9 mouse cellular contexts compared by ENCODE assay signal in genomic region chr10:128790398-128791124, GRCm38 (mm10). TPM values are rescaled to one million over a fixed set of nuclear protein-coding genes. Genes with fewer than 3 reads are reported as not detected.
A peak's percentile ranks its signal among the peaks of the same experiment; 100 is the strongest.
DNase-seq lines count a peak whose midpoint lies in the region; ATAC-seq and TF ChIP-seq lines count a peak whose summit lies in the region.
"Had no signal": no experiment of that assay in that cellular context is flagged by ENCODE, and none has a peak within 500 bp of the region (broad histone marks: within the 10 kb centered on the region; RNA-seq: fewer than 3 reads in every experiment).

Mmp19 (plus strand) TSS chr10:128790910.

- intact Hi-C loops in gastrocnemius, adult 2 months (cut with DNase I): no loop called here
- intact Hi-C loops in gastrocnemius, postnatal 36 days (cut with DNase I): no loop called here
- intact Hi-C loops in heart, postnatal 10 days (cut with DNase I): no loop called here

- no peak within 1 kb of the TSS for H3K4me2 ChIP-seq in hindbrain, embryonic 14.5 days (replicated peaks)

- 67% methylated on average over 7 of the region's 7 CpGs for WGBS in hindbrain, embryonic 14.5 days

- TF ChIP-seq CTCF in gastrocnemius, adult 2 months (IDR thresholded peaks at IDR 0.05): no peak

- no peak for ATAC-seq in hindbrain, embryonic 14.5 days (ENCODE audit: low FRiP score)

- no peak for DNase-seq in gastrocnemius, adult 2 months
- DNase-seq in gastrocnemius, postnatal 36 days: no peak
- peak; percentile 80 for DNase-seq in adrenal gland, adult 2 months
- DNase-seq in heart, postnatal 10 days: peak; percentile 41 to 46
- DNase-seq in lung, postnatal 36 days: peak; percentile 51
- DNase-seq in layer of hippocampus, adult 9-10 months (ENCODE audit: low spot score): no peak
- no peak for DNase-seq in hindbrain, embryonic 14.5 days (ENCODE audit: low spot score)
- no peak for DNase-seq in ovary, postnatal 36 days (ENCODE audit: low spot score)
- DNase-seq: thymus, postnatal 25 days had no signal

- peak within 1 kb of the TSS; percentile 56 for H3K27ac ChIP-seq in gastrocnemius, adult 2 months
- H3K27ac ChIP-seq in hindbrain, embryonic 14.5 days: no peak within 1 kb of the TSS

- peak within 1 kb of the TSS; percentile 67 for H3K4me3 ChIP-seq in gastrocnemius, adult 2 months
- H3K4me3 ChIP-seq in hindbrain, embryonic 14.5 days (replicated peaks; ENCODE audit: low read length): no peak within 1 kb of the TSS

- H3K27me3 ChIP-seq in hindbrain, embryonic 14.5 days (ENCODE audit: control insufficient read depth, insufficient read depth, low read length): no peaks in the 10 kb centered on the region

- H3K9ac ChIP-seq in hindbrain, embryonic 14.5 days: no peak within 1 kb of the TSS

- H3K9me3 ChIP-seq in hindbrain, embryonic 14.5 days (ENCODE audit: control insufficient read depth, low read length): no peaks in the 10 kb centered on the region

- no peaks in the 10 kb centered on the region for H3K4me1 ChIP-seq in hindbrain, embryonic 14.5 days (replicated peaks; ENCODE audit: control insufficient read depth, insufficient read depth, low read length)

- no peaks in the 10 kb centered on the region for H3K36me3 ChIP-seq in hindbrain, embryonic 14.5 days (replicated peaks; ENCODE audit: control insufficient read depth, insufficient read depth)

RNA-seq across cellular contexts. Expression of gene Mmp19, which starts in this region (rescaled TPM):
- total RNA-seq in gastrocnemius, adult 2 months (2021): 1 to 10 TPM; 1.0 to 1.5 TPM
- 1 to 10 TPM in 1 of 2 experiments, under 1 TPM in 1; 0.92 to 2.6 TPM for total RNA-seq in gastrocnemius, postnatal 36 days (2021)
- total RNA-seq in adrenal gland, adult 2 months (2021): 10 to 100 TPM; 35.8 to 64.4 TPM
- 16.0 and 16.8 TPM in 2 replicates for polyA plus RNA-seq in adrenal gland, adult 2 months (2012; rRNA removed)
- 1 to 10 TPM; 3.4 to 5.4 TPM for total RNA-seq in heart, postnatal 10 days (2021)
- 0.65 and 0.80 TPM in 2 replicates for polyA plus RNA-seq in hindbrain, embryonic 14.5 days (2014; fragmentation: Nextera tagmentation; extraction: Ambion mirVana)

Comparison
In these comparisons a context has a peak if more than half of its experiments do, and no peak if none do; other contexts are left out.
1. RNA of gene Mmp19 (total RNA-seq): 35.8 to 64.4 TPM in adrenal gland, adult 2 months; 3.4 to 5.4 TPM in heart, postnatal 10 days, 0.92 to 2.6 TPM in gastrocnemius, postnatal 36 days and 1.0 to 1.5 TPM in gastrocnemius, adult 2 months; every median in the first group is over 4 times any median in the second.
2. DNase-seq: peak in adrenal gland, adult 2 months (single experiment), heart, postnatal 10 days (2 of 2) and lung, postnatal 36 days (single experiment); none in gastrocnemius, adult 2 months (single experiment), gastrocnemius, postnatal 36 days (0 of 2), layer of hippocampus, adult 9-10 months (single experiment), hindbrain, embryonic 14.5 days (single experiment) and ovary, postnatal 36 days (single experiment).